Mouse (Mus musculus) intestine, embryonic 15.5 days (tissue): ENCODE measurements around the gene Syce3. TPM values are rescaled to one million over a fixed set of nuclear protein-coding genes. Genes with fewer than 3 reads are reported as not detected.

Experiments
- ATAC-seq: fragments of 200-750 bp; cut with Nextera tagmentation; 2 replicates; pipeline ENCODE4 v1.8.0; 2017; ENCODE audit warnings: moderate TSS enrichment, moderate library complexity
- H3K27ac ChIP-seq: fragments of 300-500 bp; sonication (generic); 2 replicates; pipeline ENCODE4 v1.5.1; 2015; ENCODE audit warnings: mild to moderate bottlenecking, inconsistent platforms
- H3K27me3 ChIP-seq: fragments of 300-500 bp; sonication (generic); replicated peaks from 2 replicates; pipeline ENCODE4 v1.6.1; 2015; ENCODE audit warnings: inconsistent platforms
- H3K36me3 ChIP-seq: fragments of 300-500 bp; sonication (generic); 2 replicates; pipeline ENCODE4 v1.6.1; 2015; ENCODE audit warnings: inconsistent platforms
- H3K4me1 ChIP-seq: fragments of 300-500 bp; sonication (generic); replicated peaks from 2 replicates; pipeline ENCODE4 v1.6.1; 2015; ENCODE audit warnings: inconsistent platforms
- H3K4me2 ChIP-seq: fragments of 300-500 bp; sonication (generic); replicated peaks from 2 replicates; pipeline ENCODE4 v1.6.1; 2015; ENCODE audit warnings: mild to moderate bottlenecking, inconsistent platforms
- H3K4me3 ChIP-seq: fragments of 300-500 bp; sonication (generic); replicated peaks from 2 replicates; pipeline ENCODE4 v1.5.1; 2015; ENCODE audit warnings: inconsistent platforms
- H3K9ac ChIP-seq: fragments of 300-500 bp; sonication (generic); 2 replicates; pipeline ENCODE4 v1.6.1; 2015; ENCODE audit warnings: inconsistent platforms
- H3K9me3 ChIP-seq: fragments of 300-500 bp; sonication (generic); 2 replicates; pipeline ENCODE4 v1.6.1; 2016; ENCODE audit warnings: inconsistent platforms
- WGBS: fragments of 180-500 bp; shearing (Covaris S2); methylation state at CpG from one replicate; pipeline ENCODE4 v1.1.7; 2015; 5-methylcytosine and 5-hydroxymethylcytosine counted together
- polyA plus RNA-seq: library from polyadenylated mRNA; unstranded; fragments of >200 nt; fragmentation: Nextera tagmentation; extraction: Ambion mirVana; gene quantifications from 2 replicates; pipeline ENCODE4 v1.2.1, GENCODE M21; 2015

Gene Syce3
- 0.72 TPM in 1 of 2 replicates, not detected in the other for polyA plus RNA-seq

GRCm38 (mm10) chr15:89410118-89410517 lies at the start of gene Syce3:
Syce3 (minus strand) TSS chr15:89410503.
- 81% methylated on average over 24 of the region's 24 CpGs for WGBS
- no peaks in the 10 kb centered on the region for H3K27me3 ChIP-seq
- no peak within 1 kb of the TSS for H3K27ac ChIP-seq
- no peak within 1 kb of the TSS for H3K4me2 ChIP-seq
- no peaks in the 10 kb centered on the region for H3K9me3 ChIP-seq
- no peak; the same call in 1 of the 2 replicates for ATAC-seq
- no peak within 1 kb of the TSS for H3K9ac ChIP-seq
- H3K4me1 ChIP-seq = no peaks in the 10 kb centered on the region
- H3K4me3 ChIP-seq = no peak within 1 kb of the TSS
- no peaks in the 10 kb centered on the region for H3K36me3 ChIP-seq

- Histone ChIP-seq H3K4me3 (no peak overlapping the region), H3K27me3 (peaks cover 7% of the 10 kb centered on the region), H3K9ac (no peak overlapping the region), H3K4me2 (no peak overlapping the region), H3K4me1 (no peaks in the 10 kb centered on the region), H3K9me3 (no peaks in the 10 kb centered on the region), H3K27ac (no peak overlapping the region), H3K36me3 (no peaks in the 10 kb centered on the region)
- WGBS = 83% methylated on average over 7 of the region's 7 CpGs
- no peak for ATAC-seq
These were observed 49.5 kb upstream of the Syce3 start for GRCm38 (mm10) chr15:89459821-89460220.

- H3K27ac ChIP-seq = no peak overlapping the region
These were observed 48.6 kb upstream of the Syce3 start for GRCm38 (mm10) chr15:89458942-89459341.

GRCm38 (mm10) chr15:89455642-89456041 lies 45.3 kb upstream of the Syce3 start:
- no peaks in the 10 kb centered on the region for H3K36me3 ChIP-seq
- no peak overlapping the region for H3K4me3 ChIP-seq
- peaks cover 8% of the 10 kb centered on the region for H3K4me1 ChIP-seq
- peaks cover 19% of the 10 kb centered on the region for H3K27me3 ChIP-seq
- H3K9me3 ChIP-seq = no peaks in the 10 kb centered on the region
- H3K9ac ChIP-seq = no peak overlapping the region
- no peak overlapping the region for H3K27ac ChIP-seq
- no peak for ATAC-seq
- 71% methylated on average over 6 of the region's 6 CpGs for WGBS
- no peak overlapping the region for H3K4me2 ChIP-seq

More at GRCm38 (mm10) chr15:89458942-89459341, 48.6 kb upstream of the Syce3 start:
- no peaks in the 10 kb centered on the region for H3K36me3 ChIP-seq
- H3K4me3 ChIP-seq = no peak overlapping the region
- H3K9ac ChIP-seq = no peak overlapping the region
- WGBS = 92% methylated on average over 15 of the region's 15 CpGs
- no peaks in the 10 kb centered on the region for H3K9me3 ChIP-seq
- no peak overlapping the region for H3K4me2 ChIP-seq
- H3K4me1 ChIP-seq = peaks cover 2% of the 10 kb centered on the region
- ATAC-seq = no peak
- peaks cover 10% of the 10 kb centered on the region for H3K27me3 ChIP-seq

GRCm38 (mm10) chr15:89454857-89455256 lies 44.6 kb upstream of the Syce3 start:
- no peak overlapping the region for H3K9ac ChIP-seq
- no peaks in the 10 kb centered on the region for H3K9me3 ChIP-seq
- peak overlapping the region; percentile 78 for H3K4me2 ChIP-seq
- 32% methylated on average over 5 of the region's 6 CpGs for WGBS
- peaks cover 8% of the 10 kb centered on the region for H3K4me1 ChIP-seq
- no peak for ATAC-seq
- H3K36me3 ChIP-seq = no peaks in the 10 kb centered on the region
- H3K27ac ChIP-seq = no peak overlapping the region
- H3K27me3 ChIP-seq = peaks cover 19% of the 10 kb centered on the region
- no peak overlapping the region for H3K4me3 ChIP-seq

- Histone ChIP-seq H3K9ac (no peak within 1 kb of the TSS), H3K9me3 (no peaks in the 10 kb centered on the region), H3K36me3 (no peaks in the 10 kb centered on the region), H3K4me3 (peak within 1 kb of the TSS; percentile 43), H3K4me1 (peaks cover 8% of the 10 kb centered on the region), H3K4me2 (peak within 1 kb of the TSS; percentile 78), H3K27ac (no peak within 1 kb of the TSS; the same call in 1 of the 2 replicates), H3K27me3 (peaks cover 21% of the 10 kb centered on the region)
- WGBS = under 1% methylated on average over 52 of the region's 53 CpGs
- peak; percentile 73 for ATAC-seq
These were observed 43.7 kb upstream of the Syce3 start, which contains the start of gene Mapk8ip2 for GRCm38 (mm10) chr15:89453865-89454478. Mapk8ip2 (plus strand) TSS chr15:89453913.

GRCm38 (mm10) chr15:89452906-89453864 lies 42.9 kb upstream of the Syce3 start:
- H3K27me3 ChIP-seq = peaks cover 21% of the 10 kb centered on the region
- H3K4me3 ChIP-seq = peak overlapping the region; percentile 43
- H3K9ac ChIP-seq = no peak overlapping the region
- H3K4me2 ChIP-seq = peak overlapping the region; percentile 78
- H3K27ac ChIP-seq = no peak overlapping the region; the same call in 1 of the 2 replicates
- 5% methylated on average over 24 of the region's 24 CpGs for WGBS
- no peaks in the 10 kb centered on the region for H3K36me3 ChIP-seq
- ATAC-seq = peak; percentile 82
- no peaks in the 10 kb centered on the region for H3K9me3 ChIP-seq
- H3K4me1 ChIP-seq = peaks cover 8% of the 10 kb centered on the region

GRCm38 (mm10) chr15:89442486-89443070 lies 32.3 kb upstream of the Syce3 start:
- Histone ChIP-seq H3K4me3 (no peak overlapping the region), H3K9ac (no peak overlapping the region), H3K4me1 (no peaks in the 10 kb centered on the region), H3K4me2 (no peak overlapping the region), H3K36me3 (no peaks in the 10 kb centered on the region), H3K27me3 (no peaks in the 10 kb centered on the region), H3K9me3 (no peaks in the 10 kb centered on the region), H3K27ac (no peak overlapping the region)
- WGBS = 40% methylated on average over 8 of the region's 8 CpGs
- ATAC-seq = no peak

GRCm38 (mm10) chr15:89435878-89436277 lies 25.6 kb upstream of the Syce3 start:
- Histone ChIP-seq H3K9ac (no peak overlapping the region), H3K27me3 (no peaks in the 10 kb centered on the region), H3K4me1 (no peaks in the 10 kb centered on the region), H3K27ac (no peak overlapping the region), H3K4me3 (no peak overlapping the region), H3K9me3 (no peaks in the 10 kb centered on the region), H3K4me2 (no peak overlapping the region), H3K36me3 (no peaks in the 10 kb centered on the region)
- WGBS = 83% methylated on average over 5 of the region's 5 CpGs
- no peak for ATAC-seq

- no peaks in the 10 kb centered on the region for H3K36me3 ChIP-seq
- no peak overlapping the region for H3K9ac ChIP-seq
- H3K4me3 ChIP-seq = no peak overlapping the region
- H3K4me2 ChIP-seq = no peak overlapping the region
- no peak overlapping the region for H3K27ac ChIP-seq
- no peaks in the 10 kb centered on the region for H3K4me1 ChIP-seq
- WGBS = 68% methylated on average over 3 of the region's 3 CpGs
- ATAC-seq = no peak
- H3K9me3 ChIP-seq = no peaks in the 10 kb centered on the region
- H3K27me3 ChIP-seq = no peaks in the 10 kb centered on the region
These were observed 23.8 kb upstream of the Syce3 start for GRCm38 (mm10) chr15:89434136-89434535.

- Histone ChIP-seq H3K4me1 (0 out of 2 replicates have a peak, but pooled peaks cover 4% of the 10 kb centered on the region), H3K4me2 (no peak overlapping the region), H3K36me3 (peaks cover 2% of the 10 kb centered on the region; the same call in 1 of the 2 replicates), H3K4me3 (no peak overlapping the region), H3K9me3 (no peaks in the 10 kb centered on the region), H3K27ac (no peak overlapping the region), H3K9ac (no peak overlapping the region), H3K27me3 (no peaks in the 10 kb centered on the region)
- no peak for ATAC-seq
- WGBS = 78% methylated on average over 4 of the region's 4 CpGs
These were observed 22.6 kb upstream of the Syce3 start for GRCm38 (mm10) chr15:89432946-89433345.

GRCm38 (mm10) chr15:89431806-89432205 lies 21.5 kb upstream of the Syce3 start:
- H3K4me3 ChIP-seq = no peak overlapping the region
- no peak overlapping the region for H3K4me2 ChIP-seq
- peaks cover 8% of the 10 kb centered on the region for H3K36me3 ChIP-seq
- WGBS = 88% methylated on average over 6 of the region's 6 CpGs
- H3K4me1 ChIP-seq = 0 out of 2 replicates have a peak, but pooled peaks cover 4% of the 10 kb centered on the region
- no peak overlapping the region for H3K27ac ChIP-seq
- no peaks in the 10 kb centered on the region for H3K9me3 ChIP-seq
- no peak for ATAC-seq
- no peaks in the 10 kb centered on the region for H3K27me3 ChIP-seq
- no peak overlapping the region for H3K9ac ChIP-seq
